In genomic region chrX:95166317-95166716, GRCm38 (mm10) we compare ENCODE assay signal across 8 mouse cellular contexts. TPM values are rescaled to one million over a fixed set of nuclear protein-coding genes. Genes with fewer than 3 reads are reported as not detected.
DNase-seq lines count a peak whose midpoint lies in the region; ATAC-seq and TF ChIP-seq lines count a peak whose summit lies in the region.

No protein-coding gene starts in this region.

- DNase-seq in B cell, adult 2 months, result peak; percentile 49 to 52
- peak; percentile 21 for DNase-seq in fat pad, adult 2 months (ENCODE audit: extremely low read depth, low read depth, low spot score)
- peak; percentile 91 for DNase-seq in kidney, postnatal 14 days
- peak; percentile 62 for DNase-seq in liver, embryonic 13.5 days
- peak; percentile 76 for DNase-seq in neural tube, embryonic 10.5 days (ENCODE audit: extremely low spot score, low spot score)

- no peaks in the 10 kb centered on the region for H3K4me1 ChIP-seq in bone marrow macrophage, adult 2 months (ENCODE audit: control insufficient read depth, insufficient read depth, low read length)
- peaks cover 0 to 2% of the 10 kb centered on the region in 2 experiments; a peak in 1 of 4 replicates for H3K4me1 ChIP-seq in heart, embryonic 14.5 days (ENCODE audit: control insufficient read depth in 2 of 2, insufficient read depth in 2 of 2, low read length in 2 of 2)
- H3K4me1 ChIP-seq in liver, embryonic 13.5 days (replicated peaks), result no peaks in the 10 kb centered on the region
- no peaks in the 10 kb centered on the region for H3K4me1 ChIP-seq in stomach, embryonic 16.5 days (ENCODE audit: control insufficient read depth, insufficient read depth, low read length)

- H3K36me3 ChIP-seq in heart, embryonic 14.5 days (ENCODE audit: control insufficient read depth, insufficient read depth, low read length), result no peaks in the 10 kb centered on the region
- H3K36me3 ChIP-seq in liver, embryonic 13.5 days, result no peaks in the 10 kb centered on the region
- H3K36me3 ChIP-seq in stomach, embryonic 16.5 days (ENCODE audit: control insufficient read depth, insufficient read depth, low read length), result no peaks in the 10 kb centered on the region

- H3K4me3 ChIP-seq in bone marrow macrophage, adult 2 months (ENCODE audit: insufficient read depth, low read length), result peak overlapping the region; percentile 63
- H3K4me3 ChIP-seq in heart, embryonic 14.5 days (ENCODE audit: control insufficient read depth in 1 of 2, insufficient read depth in 1 of 2, low read depth in 1 of 2, low read length in 2 of 2), result peak overlapping the region; percentile 54 to 57
- H3K4me3 ChIP-seq in liver, embryonic 13.5 days (replicated peaks), result peak overlapping the region; percentile 54
- H3K4me3 ChIP-seq in stomach, embryonic 16.5 days (replicated peaks; ENCODE audit: low read length), result peak overlapping the region; percentile 50

- peak overlapping the region; percentile 75 for H3K9ac ChIP-seq in heart, embryonic 14.5 days (ENCODE audit: low read length)
- peak overlapping the region; percentile 52 for H3K9ac ChIP-seq in liver, embryonic 13.5 days
- H3K9ac ChIP-seq in stomach, embryonic 16.5 days (ENCODE audit: low read length), result peak overlapping the region; percentile 75

- H3K27ac ChIP-seq in bone marrow macrophage, adult 2 months (ENCODE audit: insufficient read depth, low read depth, low read length), result peak overlapping the region; percentile 66
- H3K27ac ChIP-seq in heart, embryonic 14.5 days (replicated peaks in 1 of 2; ENCODE audit: control insufficient read depth in 1 of 2, insufficient read depth in 1 of 2, low read depth in 2 of 2, low read length in 2 of 2), result peak overlapping the region; percentile 84 to 89
- no peak overlapping the region for H3K27ac ChIP-seq in liver, embryonic 13.5 days
- H3K27ac ChIP-seq in stomach, embryonic 16.5 days (ENCODE audit: low read length), result peak overlapping the region; percentile 85

- no peak for TF ChIP-seq CTCF in bone marrow macrophage, adult 2 months (IDR thresholded peaks at IDR 0.05; ENCODE audit: low read depth, low read length)

- 14% methylated on average over 16 of the region's 16 CpGs for WGBS in heart, embryonic 14.5 days
- WGBS in liver, embryonic 13.5 days (ENCODE audit: insufficient replicate concordance), result 8% methylated on average over 16 of the region's 16 CpGs
- 9% methylated on average over 16 of the region's 16 CpGs for WGBS in stomach, embryonic 16.5 days

- H3K9me3 ChIP-seq in heart, embryonic 14.5 days (ENCODE audit: control insufficient read depth, low read length), result no peaks in the 10 kb centered on the region
- H3K9me3 ChIP-seq in liver, embryonic 13.5 days (replicated peaks), result no peaks in the 10 kb centered on the region
- H3K9me3 ChIP-seq in stomach, embryonic 16.5 days (replicated peaks; ENCODE audit: control insufficient read depth, low read length), result no peaks in the 10 kb centered on the region

- no peak for TF ChIP-seq POLR2A in bone marrow macrophage, adult 2 months (IDR thresholded peaks at IDR 0.05; ENCODE audit: borderline replicate concordance, low read depth, low read length)

- no peaks in the 10 kb centered on the region for H3K27me3 ChIP-seq in heart, embryonic 14.5 days (ENCODE audit: control insufficient read depth, insufficient read depth, low read length)
- H3K27me3 ChIP-seq in liver, embryonic 13.5 days, result peaks cover 5% of the 10 kb centered on the region; the same call in 1 of the 2 replicates
- no peaks in the 10 kb centered on the region for H3K27me3 ChIP-seq in stomach, embryonic 16.5 days (ENCODE audit: control insufficient read depth, insufficient read depth, low read length)

- peak overlapping the region; percentile 67 for H3K4me2 ChIP-seq in heart, embryonic 14.5 days (ENCODE audit: low read length)
- H3K4me2 ChIP-seq in liver, embryonic 13.5 days, result peak overlapping the region; percentile 63
- peak overlapping the region; percentile 62 for H3K4me2 ChIP-seq in stomach, embryonic 16.5 days (ENCODE audit: low read depth, low read length)

- peak; percentile 93 for ATAC-seq in heart, embryonic 14.5 days (ENCODE audit: insufficient number of reproducible peaks, insufficient read depth, low FRiP score, low read depth)
- peak; percentile 94 for ATAC-seq in liver, embryonic 13.5 days (ENCODE audit: low read depth)
- ATAC-seq in stomach, embryonic 16.5 days (ENCODE audit: insufficient read depth, low FRiP score), result peak; percentile 98

RNA-seq across cellular contexts. Expression of gene Arhgef9, which starts 30.3 kb away (rescaled TPM):
- polyA plus RNA-seq in bone marrow macrophage, adult 2 months (2012; ENCODE audit: insufficient read depth, insufficient read length, missing spikeins), result 0.29 and 0.72 TPM in 2 replicates
- 11.3 and 12.2 TPM in 2 replicates for polyA plus RNA-seq in heart, embryonic 14.5 days (2014; fragmentation: Nextera tagmentation; extraction: Ambion mirVana)
- polyA plus RNA-seq in liver, embryonic 13.5 days (2015; fragmentation: Nextera tagmentation; extraction: Ambion mirVana), result 1.1 and 1.5 TPM in 2 replicates
- 14.1 and 14.2 TPM in 2 replicates for polyA plus RNA-seq in stomach, embryonic 16.5 days (2015; fragmentation: Nextera tagmentation; extraction: Ambion mirVana)

Comparison
In these comparisons a context has a peak if more than half of its experiments do, and no peak if none do; other contexts are left out.
1. DNase-seq: peak in every context shown above with its lines; median percentile 91 in kidney, postnatal 14 days; 76 in neural tube, embryonic 10.5 days; 62 in liver, embryonic 13.5 days; 50 in B cell, adult 2 months; 21 in fat pad, adult 2 months.